Mouse (Mus musculus) midbrain, embryonic 16.5 days (tissue): ENCODE measurements at regions not wholly inside any gene's neighbourhood (a gene's known extent, or its start where the extent isn't known, plus 50 kb on each side); places are given as distances from the start of the nearest gene placed in this dataset.

Experiments used
- ATAC-seq: fragments of 200-750 bp; cut with Nextera tagmentation; 2 replicates; pipeline ENCODE4 v1.8.0; 2017; ENCODE audit warnings: moderate TSS enrichment
- H3K27ac ChIP-seq: fragments of 300-500 bp; sonication (generic); 2 replicates; pipeline ENCODE4 v1.5.1; 2014; ENCODE audit warnings: mild to moderate bottlenecking, low read length, mixed read lengths
- H3K27me3 ChIP-seq: fragments of 300-500 bp; sonication (generic); 2 replicates; pipeline ENCODE4 v1.6.1; 2014; ENCODE audit warnings: low read depth, low read length, mixed read lengths; ENCODE audit not compliant: control insufficient read depth, insufficient read depth
- H3K36me3 ChIP-seq: fragments of 300-500 bp; sonication (generic); 2 replicates; pipeline ENCODE4 v1.6.1; 2014; ENCODE audit warnings: mild to moderate bottlenecking, low read length, moderate library complexity, mixed read lengths; ENCODE audit not compliant: control insufficient read depth, insufficient read depth
- H3K4me1 ChIP-seq: fragments of 300-500 bp; sonication (generic); 2 replicates; pipeline ENCODE4 v1.6.1; 2014; ENCODE audit warnings: mild to moderate bottlenecking, low read length, mixed read lengths; ENCODE audit not compliant: control insufficient read depth, insufficient read depth
- H3K4me2 ChIP-seq: fragments of 300-500 bp; sonication (generic); 2 replicates; pipeline ENCODE4 v1.6.1; 2014; ENCODE audit warnings: mild to moderate bottlenecking, low read length, mixed read lengths
- H3K4me3 ChIP-seq: fragments of 300-500 bp; sonication (generic); 2 replicates; pipeline ENCODE4 v1.5.1; 2014; ENCODE audit warnings: low read depth, mild to moderate bottlenecking, low read length, moderate library complexity, mixed read lengths
- H3K9ac ChIP-seq: fragments of 300-500 bp; sonication (generic); 2 replicates; pipeline ENCODE4 v1.6.1; 2014; ENCODE audit warnings: low read depth, low read length, mixed read lengths
- H3K9me3 ChIP-seq: fragments of 300-500 bp; sonication (generic); replicated peaks from 2 replicates; pipeline ENCODE4 v1.6.1; 2014; ENCODE audit warnings: mild to moderate bottlenecking, low read length, mixed read lengths; ENCODE audit not compliant: control insufficient read depth, poor library complexity, severe bottlenecking
- WGBS: fragments of 180-500 bp; shearing (Covaris S2); extraction: QIAGEN DNeasy Blood & Tissue Kit; methylation state at CpG from one replicate; pipeline ENCODE4 v1.1.7; 2014; 5-methylcytosine and 5-hydroxymethylcytosine counted together

- Histone ChIP-seq H3K9ac (no peak overlapping the region), H3K36me3 (no peaks in the 10 kb centered on the region), H3K9me3 (no peaks in the 10 kb centered on the region), H3K4me2 (no peak overlapping the region), H3K4me3 (no peak overlapping the region), H3K4me1 (no peaks in the 10 kb centered on the region), H3K27me3 (no peaks in the 10 kb centered on the region), H3K27ac (no peak overlapping the region)
- WGBS, result 69% methylated on average over 1 of the region's 1 CpGs
- no peak for ATAC-seq
These were observed 79.9 kb upstream of the Hdac4 start for GRCm38 (mm10) chr1:92275388-92275787.

- Histone ChIP-seq H3K27ac (no peak overlapping the region), H3K9ac (no peak overlapping the region), H3K4me1 (peaks cover 3% of the 10 kb centered on the region; the same call in 1 of the 2 replicates), H3K4me3 (no peak overlapping the region), H3K9me3 (no peaks in the 10 kb centered on the region), H3K36me3 (no peaks in the 10 kb centered on the region), H3K27me3 (peaks cover 3% of the 10 kb centered on the region; the same call in 1 of the 2 replicates), H3K4me2 (no peak overlapping the region)
- ATAC-seq, result no peak
- 89% methylated on average over 2 of the region's 2 CpGs for WGBS
These were observed 78.3 kb upstream of the Hdac4 start for GRCm38 (mm10) chr1:92273760-92274159.

- H3K27me3 ChIP-seq, result peaks cover 3% of the 10 kb centered on the region; the same call in 1 of the 2 replicates
- no peak overlapping the region for H3K27ac ChIP-seq
- ATAC-seq, result peak; percentile 67; the same call in 1 of the 2 replicates
- no peak overlapping the region for H3K4me2 ChIP-seq
- H3K4me1 ChIP-seq, result peaks cover 3% of the 10 kb centered on the region; the same call in 1 of the 2 replicates
- no peaks in the 10 kb centered on the region for H3K36me3 ChIP-seq
- H3K9me3 ChIP-seq, result no peaks in the 10 kb centered on the region
- H3K4me3 ChIP-seq, result no peak overlapping the region
- WGBS, result 22% methylated on average over 9 of the region's 9 CpGs
- no peak overlapping the region for H3K9ac ChIP-seq
These were observed 76.3 kb upstream of the Hdac4 start for GRCm38 (mm10) chr1:92271676-92272291.

- H3K4me2 ChIP-seq, result no peak overlapping the region
- peaks cover 3% of the 10 kb centered on the region; the same call in 1 of the 2 replicates for H3K27me3 ChIP-seq
- H3K27ac ChIP-seq, result no peak overlapping the region
- no peaks in the 10 kb centered on the region for H3K36me3 ChIP-seq
- no peaks in the 10 kb centered on the region for H3K9me3 ChIP-seq
- peaks cover 3% of the 10 kb centered on the region; the same call in 1 of the 2 replicates for H3K4me1 ChIP-seq
- no peak for ATAC-seq
- H3K9ac ChIP-seq, result no peak overlapping the region
- H3K4me3 ChIP-seq, result no peak overlapping the region
- 57% methylated on average over 6 of the region's 6 CpGs for WGBS
These were observed 75.1 kb upstream of the Hdac4 start for GRCm38 (mm10) chr1:92270486-92271058.

GRCm38 (mm10) chr1:92269464-92269863 lies 74.0 kb upstream of the Hdac4 start:
- no peaks in the 10 kb centered on the region for H3K9me3 ChIP-seq
- H3K27me3 ChIP-seq, result peaks cover 3% of the 10 kb centered on the region; the same call in 1 of the 2 replicates
- H3K36me3 ChIP-seq, result no peaks in the 10 kb centered on the region
- ATAC-seq, result no peak
- no peak overlapping the region for H3K4me2 ChIP-seq
- no peak overlapping the region for H3K27ac ChIP-seq
- no peak overlapping the region for H3K9ac ChIP-seq
- peaks cover 3% of the 10 kb centered on the region; the same call in 1 of the 2 replicates for H3K4me1 ChIP-seq
- no peak overlapping the region for H3K4me3 ChIP-seq
- 29% methylated on average over 10 of the region's 10 CpGs for WGBS

GRCm38 (mm10) chr1:92264941-92265340 lies 69.4 kb upstream of the Hdac4 start:
- H3K36me3 ChIP-seq, result no peaks in the 10 kb centered on the region
- no peaks in the 10 kb centered on the region for H3K27me3 ChIP-seq
- no peaks in the 10 kb centered on the region for H3K9me3 ChIP-seq
- ATAC-seq, result no peak
- H3K4me2 ChIP-seq, result no peak overlapping the region
- 85% methylated on average over 4 of the region's 4 CpGs for WGBS
- H3K9ac ChIP-seq, result no peak overlapping the region
- no peak overlapping the region for H3K27ac ChIP-seq
- no peak overlapping the region for H3K4me3 ChIP-seq
- H3K4me1 ChIP-seq, result peaks cover 6% of the 10 kb centered on the region; the same call in 1 of the 2 replicates

GRCm38 (mm10) chr1:92259715-92260392 lies 64.4 kb upstream of the Hdac4 start:
- 0 out of 2 replicates have a peak overlapping the region, but pooled peaks have one; percentile 17 for H3K9ac ChIP-seq
- H3K4me2 ChIP-seq, result no peak overlapping the region
- H3K4me3 ChIP-seq, result no peak overlapping the region
- H3K27ac ChIP-seq, result peak overlapping the region; percentile 23; the same call in 1 of the 2 replicates
- peak; percentile 66 for ATAC-seq
- no peaks in the 10 kb centered on the region for H3K36me3 ChIP-seq
- no peaks in the 10 kb centered on the region for H3K9me3 ChIP-seq
- 0 out of 2 replicates have a peak, but pooled peaks cover 4% of the 10 kb centered on the region for H3K4me1 ChIP-seq
- WGBS, result 57% methylated on average over 23 of the region's 23 CpGs
- H3K27me3 ChIP-seq, result no peaks in the 10 kb centered on the region

- Histone ChIP-seq H3K9me3 (no peaks in the 10 kb centered on the region), H3K27me3 (no peaks in the 10 kb centered on the region), H3K4me3 (no peak overlapping the region), H3K4me2 (no peak overlapping the region), H3K36me3 (no peaks in the 10 kb centered on the region), H3K27ac (no peak overlapping the region), H3K9ac (no peak overlapping the region), H3K4me1 (0 out of 2 replicates have a peak, but pooled peaks cover 4% of the 10 kb centered on the region)
- ATAC-seq, result no peak
These were observed 62.5 kb upstream of the Hdac4 start for GRCm38 (mm10) chr1:92258026-92258425.

- H3K4me2 ChIP-seq, result no peak overlapping the region
- 70% methylated on average over 8 of the region's 8 CpGs for WGBS
- H3K27ac ChIP-seq, result no peak overlapping the region
- H3K9me3 ChIP-seq, result no peaks in the 10 kb centered on the region
- H3K9ac ChIP-seq, result no peak overlapping the region
- H3K27me3 ChIP-seq, result no peaks in the 10 kb centered on the region
- no peak for ATAC-seq
- H3K36me3 ChIP-seq, result no peaks in the 10 kb centered on the region
- no peak overlapping the region for H3K4me3 ChIP-seq
- H3K4me1 ChIP-seq, result no peaks in the 10 kb centered on the region
These were observed 57.6 kb upstream of the Hdac4 start for GRCm38 (mm10) chr1:92253086-92253485.
